Mouse (Mus musculus): ENCODE measurements around the gene Map4. TPM values are rescaled to one million over a fixed set of nuclear protein-coding genes. Genes with fewer than 3 reads are reported as not detected.
"Not testable (repeated sequence)": the region's sequence is repeated elsewhere in the genome, so short reads cannot be mapped to it uniquely, and the experiment has no call there.

The Map4 gene
- polyA plus RNA-seq, 1 experiment = 224 TPM

GRCm38 (mm10) chr9:110116353-110116976, 185.2 kb downstream of the Map4 start:
- no peak for DNase-seq (ENCODE audit: low read depth)
- TF ChIP-seq POLR2A (IDR thresholded peaks at IDR 0.05; ENCODE audit: borderline replicate concordance, extremely low read depth, insufficient read depth, insufficient read length, poor library complexity, severe bottlenecking) (no peak), CTCF (IDR thresholded peaks at IDR 0.05; ENCODE audit: borderline replicate concordance, extremely low read depth, insufficient read depth, insufficient read length) (no peak)

GRCm38 (mm10) chr9:110116977-110117778, 185.9 kb downstream of the Map4 start, which contains the start of gene Smarcc1:
TSS of gene Smarcc1 (plus strand) at chr9:110117708.
- no peak for TF ChIP-seq CTCF (IDR thresholded peaks at IDR 0.05; ENCODE audit: borderline replicate concordance, extremely low read depth, insufficient read depth, insufficient read length)
- TF ChIP-seq POLR2A (IDR thresholded peaks at IDR 0.05; ENCODE audit: borderline replicate concordance, extremely low read depth, insufficient read depth, insufficient read length, poor library complexity, severe bottlenecking) = peak; percentile 73
- peak; percentile 98 for DNase-seq (ENCODE audit: low read depth)

GRCm38 (mm10) chr9:110117779-110118139, 186.5 kb downstream of the Map4 start, which contains the start of gene Dhx30:
TSS of gene Dhx30 (minus strand) at chr9:110117830.
- no peak for DNase-seq (ENCODE audit: low read depth)
- TF ChIP-seq CTCF (IDR thresholded peaks at IDR 0.05; ENCODE audit: borderline replicate concordance, extremely low read depth, insufficient read depth, insufficient read length) (no peak), POLR2A (IDR thresholded peaks at IDR 0.05; ENCODE audit: borderline replicate concordance, extremely low read depth, insufficient read depth, insufficient read length, poor library complexity, severe bottlenecking) (no peak)

GRCm38 (mm10) chr9:110118249-110118648, 187.0 kb downstream of the Map4 start:
- TF ChIP-seq POLR2A (IDR thresholded peaks at IDR 0.05; ENCODE audit: borderline replicate concordance, extremely low read depth, insufficient read depth, insufficient read length, poor library complexity, severe bottlenecking) (no peak), CTCF (IDR thresholded peaks at IDR 0.05; ENCODE audit: borderline replicate concordance, extremely low read depth, insufficient read depth, insufficient read length) (no peak)
- DNase-seq (ENCODE audit: low read depth) = no peak

- TF ChIP-seq POLR2A (IDR thresholded peaks at IDR 0.05; ENCODE audit: borderline replicate concordance, extremely low read depth, insufficient read depth, insufficient read length, poor library complexity, severe bottlenecking) = no peak
- TF ChIP-seq CTCF (IDR thresholded peaks at IDR 0.05; ENCODE audit: borderline replicate concordance, extremely low read depth, insufficient read depth, insufficient read length) = no peak
- no peak for DNase-seq (ENCODE audit: low read depth)
Measured at GRCm38 (mm10) chr9:110121424-110121823, 190.2 kb downstream of the Map4 start.

- no peak for TF ChIP-seq CTCF (IDR thresholded peaks at IDR 0.05; ENCODE audit: borderline replicate concordance, extremely low read depth, insufficient read depth, insufficient read length)
- TF ChIP-seq POLR2A (IDR thresholded peaks at IDR 0.05; ENCODE audit: borderline replicate concordance, extremely low read depth, insufficient read depth, insufficient read length, poor library complexity, severe bottlenecking) = no peak
Measured at GRCm38 (mm10) chr9:110123322-110123721, 192.1 kb downstream of the Map4 start.

GRCm38 (mm10) chr9:110124008-110124540, 192.8 kb downstream of the Map4 start:
- not testable (repeated sequence) for DNase-seq (ENCODE audit: low read depth)

More at GRCm38 (mm10) chr9:110123322-110123721, 192.1 kb downstream of the Map4 start:
- DNase-seq (ENCODE audit: low read depth) = no peak

- TF ChIP-seq POLR2A (IDR thresholded peaks at IDR 0.05; ENCODE audit: borderline replicate concordance, extremely low read depth, insufficient read depth, insufficient read length, poor library complexity, severe bottlenecking) (no peak), CTCF (IDR thresholded peaks at IDR 0.05; ENCODE audit: borderline replicate concordance, extremely low read depth, insufficient read depth, insufficient read length) (no peak)
- DNase-seq (ENCODE audit: low read depth) = peak; percentile 5
Measured at GRCm38 (mm10) chr9:110130896-110131524, 199.8 kb downstream of the Map4 start.

- TF ChIP-seq CTCF (IDR thresholded peaks at IDR 0.05; ENCODE audit: borderline replicate concordance, extremely low read depth, insufficient read depth, insufficient read length) (no peak), POLR2A (IDR thresholded peaks at IDR 0.05; ENCODE audit: borderline replicate concordance, extremely low read depth, insufficient read depth, insufficient read length, poor library complexity, severe bottlenecking) (peak; percentile 98)
Measured at GRCm38 (mm10) chr9:110131525-110132197, 200.4 kb downstream of the Map4 start.

GRCm38 (mm10) chr9:110132201-110132605, 200.9 kb downstream of the Map4 start:
- peak; percentile 64 for DNase-seq (ENCODE audit: low read depth)
- TF ChIP-seq POLR2A (IDR thresholded peaks at IDR 0.05; ENCODE audit: borderline replicate concordance, extremely low read depth, insufficient read depth, insufficient read length, poor library complexity, severe bottlenecking) (no peak), CTCF (IDR thresholded peaks at IDR 0.05; ENCODE audit: borderline replicate concordance, extremely low read depth, insufficient read depth, insufficient read length) (no peak)

More at GRCm38 (mm10) chr9:110131525-110132197, 200.4 kb downstream of the Map4 start:
- peak; percentile 99 for DNase-seq (ENCODE audit: low read depth)

- TF ChIP-seq CTCF (IDR thresholded peaks at IDR 0.05; ENCODE audit: borderline replicate concordance, extremely low read depth, insufficient read depth, insufficient read length) (no peak), POLR2A (IDR thresholded peaks at IDR 0.05; ENCODE audit: borderline replicate concordance, extremely low read depth, insufficient read depth, insufficient read length, poor library complexity, severe bottlenecking) (no peak)
- DNase-seq (ENCODE audit: low read depth) = no peak
Measured at GRCm38 (mm10) chr9:110132921-110133320, 201.7 kb downstream of the Map4 start.

Other genes with a start within 250 kb of the Map4 start
- not detected in 2 replicates for gene Fbxw18, start 228.8 kb upstream of the Map4 start, polyA plus RNA-seq (2012; rRNA removed)
- 0.05 TPM in 1 of 2 replicates, not detected in the other for gene Fbxw26, start 185.4 kb upstream of the Map4 start, polyA plus RNA-seq (2012; rRNA removed)
- gene Fbxw27, start 140.8 kb upstream of the Map4 start, polyA plus RNA-seq (2012; rRNA removed) = 0.45 TPM in 1 of 2 replicates, not detected in the other
- not detected in 2 replicates for gene Spink8, start 119.2 kb upstream of the Map4 start, polyA plus RNA-seq (2012; rRNA removed)
- gene Nme6, start 98.7 kb upstream of the Map4 start, polyA plus RNA-seq (2012; rRNA removed) = 54.5 and 62.4 TPM in 2 replicates
- 0.53 and 0.94 TPM in 2 replicates for gene Camp, start 81.8 kb upstream of the Map4 start, polyA plus RNA-seq (2012; rRNA removed)
- gene Cdc25a, start 55.9 kb upstream of the Map4 start, polyA plus RNA-seq (2012; rRNA removed) = 15.4 and 16.7 TPM in 2 replicates
- 54.2 and 82.7 TPM in 2 replicates for gene Smarcc1, start 186.2 kb downstream of the Map4 start, polyA plus RNA-seq (2012; rRNA removed)
- 192 and 231 TPM in 2 replicates for gene Dhx30, start 186.4 kb downstream of the Map4 start, polyA plus RNA-seq (2012; rRNA removed)